Mouse (Mus musculus) liver, embryonic 16.5 days (tissue): ENCODE results near the gene Gadd45g. TPM values are rescaled to one million over a fixed set of nuclear protein-coding genes. Genes with fewer than 3 reads are reported as not detected.

Source experiments
- ATAC-seq: fragments of 200-750 bp; cut with Nextera tagmentation; 2 replicates; pipeline ENCODE4 v1.8.0; 2017; ENCODE audit warnings: low read depth, mild to moderate bottlenecking, moderate number of reproducible peaks, moderate library complexity
- H3K27ac ChIP-seq: fragments of 300-500 bp; sonication (generic); 2 replicates; pipeline ENCODE4 v1.5.1; 2014; ENCODE audit warnings: mild to moderate bottlenecking, low read length
- H3K27me3 ChIP-seq: fragments of 300-500 bp; sonication (generic); 2 replicates; pipeline ENCODE4 v1.6.1; 2014; ENCODE audit warnings: low read depth, low read length, mixed read lengths; ENCODE audit not compliant: control insufficient read depth, insufficient read depth
- H3K36me3 ChIP-seq: fragments of 300-500 bp; sonication (generic); 2 replicates; pipeline ENCODE4 v1.6.1; 2014; ENCODE audit warnings: mild to moderate bottlenecking; ENCODE audit not compliant: control insufficient read depth, insufficient read depth
- H3K4me1 ChIP-seq: fragments of 300-500 bp; sonication (generic); 2 replicates; pipeline ENCODE4 v1.6.1; 2014; ENCODE audit warnings: low read depth, low read length, mixed read lengths; ENCODE audit not compliant: control insufficient read depth
- H3K4me2 ChIP-seq: fragments of 300-500 bp; sonication (generic); 2 replicates; pipeline ENCODE4 v1.6.1; 2014; ENCODE audit warnings: low read depth, low read length, mixed read lengths
- H3K4me3 ChIP-seq: fragments of 300-500 bp; sonication (generic); 2 replicates; pipeline ENCODE4 v1.5.1; 2014; ENCODE audit warnings: low read depth, mild to moderate bottlenecking, low read length
- H3K9ac ChIP-seq: fragments of 300-500 bp; sonication (generic); 2 replicates; pipeline ENCODE4 v1.6.1; 2014; ENCODE audit warnings: low read depth, low read length
- H3K9me3 ChIP-seq: fragments of 300-500 bp; sonication (generic); replicated peaks from 2 replicates; pipeline ENCODE4 v1.6.1; 2016; ENCODE audit warnings: low read length; ENCODE audit not compliant: control insufficient read depth
- WGBS: fragments of 180-500 bp; shearing (Covaris S2); extraction: QIAGEN DNeasy Blood & Tissue Kit; methylation state at CpG from one replicate; pipeline ENCODE4 v1.1.7; 2014; ENCODE audit not compliant: insufficient replicate concordance; 5-methylcytosine and 5-hydroxymethylcytosine counted together
- polyA plus RNA-seq: library from polyadenylated mRNA; unstranded; fragments of >200 nt; fragmentation: Nextera tagmentation; extraction: Ambion mirVana; gene quantifications from 2 replicates; pipeline ENCODE4 v1.2.1, GENCODE M21; 2015

Gadd45g gene
- polyA plus RNA-seq, 1 experiment from 2014 or later, result 11.7 TPM

DNA sequence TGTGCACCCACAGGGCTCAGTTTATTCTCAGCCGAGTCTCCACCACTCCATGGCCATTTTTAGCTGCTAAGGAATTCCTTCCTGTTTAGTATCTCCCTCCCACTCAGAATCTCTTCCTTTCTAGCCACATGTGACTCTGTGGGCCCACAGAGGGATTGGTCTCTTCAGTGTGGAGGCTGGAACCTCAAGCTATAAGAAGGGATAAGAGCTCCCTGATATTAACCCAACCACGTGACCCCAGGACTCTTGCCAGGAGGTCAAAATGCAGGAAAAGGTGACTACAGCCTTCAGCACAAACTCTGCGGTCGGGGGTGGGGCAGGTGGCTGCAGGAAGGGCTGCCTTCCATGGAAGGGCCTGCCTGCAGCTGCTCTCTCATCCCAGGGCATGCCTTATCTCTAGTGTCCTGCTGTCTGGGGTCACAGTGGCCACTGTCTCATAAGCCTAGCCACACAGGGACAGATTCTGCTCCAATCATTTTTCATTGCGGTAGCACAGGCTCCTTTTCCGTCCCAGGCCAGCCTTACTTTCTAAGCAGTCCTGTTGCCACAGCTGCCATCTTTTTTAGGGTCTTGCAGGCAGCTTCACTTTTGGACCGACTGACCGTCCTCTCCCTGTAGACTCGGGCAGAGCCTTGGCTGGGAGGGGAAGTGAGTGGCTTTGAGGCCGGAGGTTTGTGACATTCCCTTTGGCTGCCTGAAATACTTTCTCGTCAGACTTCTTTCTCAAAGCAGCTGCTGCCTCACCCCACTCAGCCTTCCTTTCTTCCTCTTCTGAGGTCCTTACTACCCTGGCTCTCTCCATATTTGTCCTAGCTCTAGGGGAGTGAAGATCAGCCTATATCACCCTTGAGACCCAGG, 35.0 kb downstream of the Gadd45g start:
- Histone ChIP-seq H3K4me2 (no peak overlapping the region), H3K9ac (no peak overlapping the region), H3K4me3 (no peak overlapping the region), H3K27ac (peak overlapping the region; percentile 15; the same call in 1 of the 2 replicates), H3K9me3 (no peaks in the 10 kb centered on the region), H3K36me3 (no peaks in the 10 kb centered on the region), H3K27me3 (no peaks in the 10 kb centered on the region), H3K4me1 (peaks cover 18% of the 10 kb centered on the region)
- ATAC-seq, result peak; percentile 53
- WGBS, result 11% methylated on average over 11 of the region's 11 CpGs

DNA sequence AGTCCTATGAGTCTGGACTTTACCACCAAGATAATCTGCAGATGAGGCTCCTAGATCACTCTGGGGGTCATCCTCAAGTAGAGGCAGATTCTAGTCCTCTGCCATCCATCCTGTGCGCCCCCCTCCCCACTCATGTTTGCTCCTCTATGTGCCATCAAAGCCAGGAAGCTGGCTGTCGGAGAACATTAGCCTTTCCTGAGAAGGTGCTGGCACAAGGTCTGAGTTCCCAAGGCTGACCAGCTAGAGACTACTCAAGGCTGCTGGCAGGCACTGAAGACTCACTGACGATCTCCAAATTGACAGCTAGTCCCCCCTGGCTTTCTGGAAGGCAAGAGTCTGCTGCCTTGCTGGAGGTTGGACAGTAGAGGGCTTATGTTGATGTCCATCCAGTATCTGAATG, 35.7 kb downstream of the Gadd45g start:
- H3K4me3 ChIP-seq, result no peak overlapping the region
- no peaks in the 10 kb centered on the region for H3K27me3 ChIP-seq
- ATAC-seq, result no peak
- peak overlapping the region; percentile 15; the same call in 1 of the 2 replicates for H3K27ac ChIP-seq
- H3K9ac ChIP-seq, result no peak overlapping the region
- WGBS, result 63% methylated on average over 3 of the region's 3 CpGs
- H3K4me1 ChIP-seq, result peaks cover 18% of the 10 kb centered on the region
- H3K36me3 ChIP-seq, result no peaks in the 10 kb centered on the region
- no peak overlapping the region for H3K4me2 ChIP-seq
- no peaks in the 10 kb centered on the region for H3K9me3 ChIP-seq

- H3K9ac ChIP-seq, result no peak overlapping the region
- WGBS, result 43% methylated on average over 5 of the region's 5 CpGs
These were observed 37.8 kb downstream of the Gadd45g start for GRCm38 (mm10) chr13:51884250-51884649.

GRCm38 (mm10) chr13:51885594-51885993, 39.1 kb downstream of the Gadd45g start:
- H3K9me3 ChIP-seq, result no peaks in the 10 kb centered on the region
- no peak overlapping the region for H3K9ac ChIP-seq
- H3K4me3 ChIP-seq, result no peak overlapping the region
- WGBS, result 59% methylated on average over 10 of the region's 10 CpGs
- no peak for ATAC-seq
- H3K36me3 ChIP-seq, result no peaks in the 10 kb centered on the region
- H3K4me1 ChIP-seq, result peaks cover 18% of the 10 kb centered on the region
- H3K27ac ChIP-seq, result no peak overlapping the region
- no peaks in the 10 kb centered on the region for H3K27me3 ChIP-seq
- H3K4me2 ChIP-seq, result no peak overlapping the region

More at GRCm38 (mm10) chr13:51884250-51884649, 37.8 kb downstream of the Gadd45g start:
- Histone ChIP-seq H3K4me2 (no peak overlapping the region), H3K9me3 (no peaks in the 10 kb centered on the region), H3K27ac (no peak overlapping the region), H3K4me1 (peaks cover 18% of the 10 kb centered on the region), H3K4me3 (no peak overlapping the region), H3K27me3 (no peaks in the 10 kb centered on the region), H3K36me3 (no peaks in the 10 kb centered on the region)
- peak; percentile 23; the same call in 1 of the 2 replicates for ATAC-seq

- WGBS, result 34% methylated on average over 6 of the region's 6 CpGs
- Histone ChIP-seq H3K4me3 (no peak overlapping the region), H3K27ac (no peak overlapping the region)
These were observed 39.6 kb downstream of the Gadd45g start for GRCm38 (mm10) chr13:51886085-51886484.

GRCm38 (mm10) chr13:51886723-51887122, 40.2 kb downstream of the Gadd45g start:
- WGBS, result 65% methylated on average over 10 of the region's 10 CpGs
- H3K4me2 ChIP-seq, result no peak overlapping the region
- H3K9me3 ChIP-seq, result no peaks in the 10 kb centered on the region
- H3K4me1 ChIP-seq, result peaks cover 10% of the 10 kb centered on the region
- no peaks in the 10 kb centered on the region for H3K36me3 ChIP-seq
- H3K9ac ChIP-seq, result no peak overlapping the region
- no peak overlapping the region for H3K27ac ChIP-seq
- no peaks in the 10 kb centered on the region for H3K27me3 ChIP-seq
- no peak overlapping the region for H3K4me3 ChIP-seq
- ATAC-seq, result no peak

More at GRCm38 (mm10) chr13:51886085-51886484, 39.6 kb downstream of the Gadd45g start:
- Histone ChIP-seq H3K9me3 (no peaks in the 10 kb centered on the region), H3K36me3 (no peaks in the 10 kb centered on the region), H3K27me3 (no peaks in the 10 kb centered on the region), H3K4me1 (peaks cover 16% of the 10 kb centered on the region), H3K9ac (no peak overlapping the region), H3K4me2 (no peak overlapping the region)
- ATAC-seq, result no peak

- Histone ChIP-seq H3K4me2 (no peak overlapping the region), H3K36me3 (no peaks in the 10 kb centered on the region), H3K9ac (no peak overlapping the region), H3K9me3 (no peaks in the 10 kb centered on the region), H3K4me1 (peaks cover 8% of the 10 kb centered on the region; the same call in 1 of the 2 replicates), H3K27me3 (no peaks in the 10 kb centered on the region), H3K4me3 (no peak overlapping the region), H3K27ac (no peak overlapping the region)
- WGBS, result 48% methylated on average over 2 of the region's 2 CpGs
- ATAC-seq, result no peak
These were observed 41.9 kb downstream of the Gadd45g start for GRCm38 (mm10) chr13:51888426-51888825.

DNA sequence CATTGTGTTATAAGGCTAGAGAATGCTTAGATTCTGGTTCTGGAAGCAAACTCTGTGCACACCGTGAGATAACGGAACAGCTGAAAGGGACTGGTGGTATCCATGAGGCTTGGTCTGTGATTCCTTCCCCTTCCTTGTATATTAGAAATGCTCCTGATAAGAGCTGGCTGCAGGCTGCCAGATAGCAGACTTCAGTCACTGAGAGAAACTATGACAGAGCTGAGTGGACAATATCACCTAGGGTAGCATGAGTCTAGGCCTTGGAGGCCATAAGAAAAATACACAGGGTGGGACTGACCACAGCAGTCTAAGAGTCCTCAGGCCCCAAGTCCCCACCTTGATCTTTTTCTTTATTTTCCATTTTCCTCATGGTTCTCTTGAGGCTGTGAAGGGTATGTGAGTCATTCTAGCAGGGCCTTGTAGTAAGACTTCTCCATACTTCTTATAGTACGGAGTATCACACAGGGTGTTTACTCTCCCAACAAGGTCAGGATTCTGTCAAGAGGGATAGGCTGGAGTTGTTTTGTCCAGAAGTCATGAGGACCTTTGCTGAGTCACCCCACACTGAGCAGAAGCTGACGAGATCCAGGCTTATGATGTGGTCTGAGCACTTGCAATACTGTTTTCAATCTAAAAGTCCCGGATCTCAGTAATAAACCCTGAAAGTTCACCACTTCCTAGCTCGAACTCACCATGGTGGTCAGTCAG, 45.5 kb downstream of the Gadd45g start:
- no peak for ATAC-seq
- H3K27ac ChIP-seq, result no peak overlapping the region
- H3K27me3 ChIP-seq, result no peaks in the 10 kb centered on the region
- no peak overlapping the region for H3K4me3 ChIP-seq
- H3K36me3 ChIP-seq, result no peaks in the 10 kb centered on the region
- H3K4me1 ChIP-seq, result no peaks in the 10 kb centered on the region; the same call in 1 of the 2 replicates
- no peaks in the 10 kb centered on the region for H3K9me3 ChIP-seq
- H3K9ac ChIP-seq, result no peak overlapping the region
- WGBS, result 47% methylated on average over 6 of the region's 6 CpGs
- H3K4me2 ChIP-seq, result no peak overlapping the region

DNA sequence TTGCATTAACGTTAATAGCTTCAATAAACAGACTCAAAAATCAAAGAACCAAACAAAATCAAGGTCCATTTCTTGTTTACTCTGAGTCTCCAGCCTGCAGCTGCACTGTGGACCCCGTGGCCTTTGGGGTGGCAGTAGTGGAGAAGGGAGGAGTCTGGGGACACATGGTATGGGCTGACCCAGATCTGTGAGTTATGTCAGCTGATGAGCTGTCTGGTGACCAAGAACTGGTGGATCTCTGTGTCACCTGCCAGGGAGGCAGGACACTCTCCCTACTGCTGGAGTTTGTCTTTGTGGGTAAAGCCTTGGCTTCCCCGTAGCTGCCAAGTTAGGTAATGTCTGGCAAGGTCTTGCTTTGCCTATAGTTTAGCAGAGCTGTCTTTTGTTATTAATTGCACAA, 51.1 kb downstream of the Gadd45g start:
- H3K27me3 ChIP-seq, result no peaks in the 10 kb centered on the region
- no peaks in the 10 kb centered on the region for H3K36me3 ChIP-seq
- peaks cover 3% of the 10 kb centered on the region for H3K4me1 ChIP-seq
- H3K9ac ChIP-seq, result no peak overlapping the region
- peak overlapping the region; percentile 26; the same call in 1 of the 2 replicates for H3K27ac ChIP-seq
- no peak overlapping the region for H3K4me3 ChIP-seq
- no peak overlapping the region for H3K4me2 ChIP-seq
- 48% methylated on average over 3 of the region's 3 CpGs for WGBS
- H3K9me3 ChIP-seq, result no peaks in the 10 kb centered on the region
- ATAC-seq, result peak; percentile 94
